Mouse (Mus musculus): Measurements from ENCODE around the gene Pramef8.

DNA sequence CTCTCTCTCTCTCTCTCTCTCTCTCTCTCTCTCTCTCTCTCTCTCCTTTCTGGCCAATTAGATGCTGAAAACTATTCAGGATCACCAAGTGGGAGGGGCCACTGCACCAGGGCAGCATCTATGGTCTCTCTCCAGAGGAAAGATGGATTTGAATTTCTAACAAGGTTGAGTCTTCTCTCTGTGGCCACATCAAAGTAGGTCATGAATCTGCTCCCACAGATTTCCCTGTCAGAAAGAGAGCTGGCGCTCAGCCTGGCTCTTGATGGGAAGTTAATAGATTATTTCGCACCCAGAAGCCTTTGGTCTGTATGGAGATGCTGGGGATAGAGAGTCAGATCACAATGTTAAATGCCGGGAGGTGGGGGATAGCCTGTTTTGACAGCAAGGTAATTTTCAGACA is 30.1 kb upstream of the Pramef8 start:
- TF ChIP-seq CTCF (IDR thresholded peaks at IDR 0.05; ENCODE audit: insufficient read depth, low read depth, low read length) (no peak), POLR2A (IDR thresholded peaks at IDR 0.05; ENCODE audit: insufficient read depth, low read depth, low read length) (no peak)

All from olfactory bulb, adult 2 months (tissue).